Mouse (Mus musculus) ES-Bruce4 (cell line): ENCODE data around the gene Prpsap1.

ENCODE experiments used
- CTCF ChIP-seq: IDR thresholded peaks from one replicate; pipeline ENCODE4 v1.8.1; 2011; ENCODE audit warnings: low read depth, low read length
- EP300 ChIP-seq: IDR thresholded peaks from 2 replicates; pipeline ENCODE4 v1.6.1; 2011; ENCODE audit warnings: low read depth, low read length; ENCODE audit not compliant: insufficient read depth
- POLR2A ChIP-seq: IDR thresholded peaks from one replicate; pipeline ENCODE4 v1.8.1; 2011; ENCODE audit warnings: low read length; ENCODE audit not compliant: insufficient read depth

DNA sequence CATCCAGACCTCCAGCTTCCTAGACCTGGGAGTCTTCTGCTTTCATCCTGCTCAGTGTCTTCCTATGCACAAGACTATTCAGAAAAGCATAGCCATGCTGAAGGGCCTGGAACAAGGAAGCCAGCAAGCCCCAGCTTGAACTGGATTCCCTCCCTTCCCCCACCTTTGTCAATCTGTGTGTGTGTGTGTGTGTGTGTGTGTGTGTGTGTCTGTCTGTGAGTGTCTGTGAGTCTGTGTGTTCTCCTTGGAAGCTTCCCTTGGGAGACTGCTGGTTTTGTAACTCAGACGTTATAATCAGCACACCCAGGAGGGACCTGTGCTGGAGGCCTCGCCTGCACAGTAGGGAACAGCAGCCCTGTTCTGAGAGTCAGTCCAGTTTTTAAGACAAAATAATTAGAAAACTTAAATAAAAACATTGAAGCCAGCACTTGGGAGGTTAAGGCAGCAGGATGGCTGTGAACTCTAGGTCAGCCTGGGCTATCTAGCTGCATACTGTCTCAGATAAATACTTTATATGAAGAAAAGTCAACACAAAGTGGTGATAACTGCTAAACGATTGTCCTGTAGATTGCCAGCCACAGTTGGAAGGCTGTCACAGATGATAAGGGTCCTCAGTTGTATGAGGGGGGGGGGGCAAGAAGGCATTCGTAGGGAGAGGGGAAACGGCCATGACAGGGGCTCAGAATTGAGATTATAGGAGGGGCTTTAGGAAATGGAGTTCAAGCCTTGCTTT, 57.8 kb downstream of the Prpsap1 start:
- TF ChIP-seq POLR2A, result no peak
- peak; percentile 29; the same call in 1 of the 2 replicates for TF ChIP-seq EP300
- no peak for TF ChIP-seq CTCF
